Mouse (Mus musculus): ENCODE measurements around the gene Gpr160. TPM values are rescaled to one million over a fixed set of nuclear protein-coding genes. Genes with fewer than 3 reads are reported as not detected.
"Not testable (repeated sequence)": the region's sequence is repeated elsewhere in the genome, so short reads cannot be mapped to it uniquely, and the experiment has no call there.

Gpr160 gene
- 1 to 10 TPM in 3 of 4 experiments, under 1 TPM in 1; 0.61 to 3.7 (median 1.5) TPM for total RNA-seq (2022)

- DNase-seq (ENCODE audit: low spot score in 2 of 2) = peak; percentile 25 to 30
Measured at GRCm38 (mm10) chr3:30855604-30856458, at the start of gene Gpr160. Gene Gpr160, plus strand, starts transcription at chr3:30855950.

- no peak for DNase-seq (ENCODE audit: low spot score in 2 of 2)
Measured at GRCm38 (mm10) chr3:30812881-30813280, 42.9 kb upstream of the Gpr160 start.

GRCm38 (mm10) chr3:30818630-30819125 is 37.1 kb upstream of the Gpr160 start:
- no peak for DNase-seq (ENCODE audit: low spot score in 2 of 2)

GRCm38 (mm10) chr3:30822163-30822562 is 33.6 kb upstream of the Gpr160 start:
- DNase-seq (ENCODE audit: low spot score in 2 of 2) = no peak

GRCm38 (mm10) chr3:30826069-30826468 is 29.7 kb upstream of the Gpr160 start:
- DNase-seq (ENCODE audit: low spot score in 2 of 2) = no peak

- DNase-seq (ENCODE audit: low spot score in 2 of 2) = no peak
Measured at GRCm38 (mm10) chr3:30831848-30832606, 23.7 kb upstream of the Gpr160 start.

GRCm38 (mm10) chr3:30833254-30833653 is 22.5 kb upstream of the Gpr160 start:
- no peak for DNase-seq (ENCODE audit: low spot score in 2 of 2)

GRCm38 (mm10) chr3:30845755-30846154 is 10.0 kb upstream of the Gpr160 start:
- no peak for DNase-seq (ENCODE audit: low spot score in 2 of 2)

- no peak for DNase-seq (ENCODE audit: low spot score in 2 of 2)
Measured at GRCm38 (mm10) chr3:30847413-30847812, 8.3 kb upstream of the Gpr160 start.

- DNase-seq (ENCODE audit: low spot score in 2 of 2) = no peak
Measured at GRCm38 (mm10) chr3:30851422-30851821, 4.3 kb upstream of the Gpr160 start.

- DNase-seq (ENCODE audit: low spot score in 2 of 2) = no peak
Measured at GRCm38 (mm10) chr3:30853596-30853995, 2.2 kb upstream of the Gpr160 start.

- DNase-seq (ENCODE audit: low spot score in 2 of 2) = not testable (repeated sequence)
Measured at GRCm38 (mm10) chr3:30859599-30859998, 3.8 kb downstream of the Gpr160 start.

- DNase-seq (ENCODE audit: low spot score in 2 of 2) = no peak
Measured at GRCm38 (mm10) chr3:30860705-30861104, 5.0 kb downstream of the Gpr160 start.

- DNase-seq (ENCODE audit: low spot score in 2 of 2) = no peak
Measured at GRCm38 (mm10) chr3:30863712-30864435, 8.1 kb downstream of the Gpr160 start.

GRCm38 (mm10) chr3:30864640-30865039 is 8.9 kb downstream of the Gpr160 start:
- DNase-seq (ENCODE audit: low spot score in 2 of 2) = no peak

- no peak for DNase-seq (ENCODE audit: low spot score in 2 of 2)
Measured at GRCm38 (mm10) chr3:30868176-30868575, 12.4 kb downstream of the Gpr160 start.

- no peak for DNase-seq (ENCODE audit: low spot score in 2 of 2)
Measured at GRCm38 (mm10) chr3:30868625-30869024, 12.9 kb downstream of the Gpr160 start.

GRCm38 (mm10) chr3:30869995-30870394 is 14.2 kb downstream of the Gpr160 start:
- DNase-seq (ENCODE audit: low spot score in 2 of 2) = no peak

GRCm38 (mm10) chr3:30876709-30877108 is 21.0 kb downstream of the Gpr160 start:
- no peak for DNase-seq (ENCODE audit: low spot score in 2 of 2)

- no peak for DNase-seq (ENCODE audit: low spot score in 2 of 2)
Measured at GRCm38 (mm10) chr3:30887449-30887848, 31.7 kb downstream of the Gpr160 start.

- DNase-seq (ENCODE audit: low spot score in 2 of 2) = no peak
Measured at GRCm38 (mm10) chr3:30889014-30889413, 33.3 kb downstream of the Gpr160 start.

- DNase-seq (ENCODE audit: low spot score in 2 of 2) = no peak
Measured at GRCm38 (mm10) chr3:30896721-30897120, 41.0 kb downstream of the Gpr160 start.

Measured in left cerebral cortex, adult 8-10 months (tissue).